Mouse (Mus musculus) heart, embryonic 12.5 days (tissue): ENCODE results near the gene Nhsl2. TPM values are rescaled to one million over a fixed set of nuclear protein-coding genes. Genes with fewer than 3 reads are reported as not detected.

ENCODE experiments used
- microRNA-seq: library from miRNA; unstranded; fragments of <30 nt; microRNA quantifications from one replicate; pipeline ENCODE4, GENCODE M21; 2017
- polyA plus RNA-seq: library from polyadenylated mRNA; unstranded; fragments of >200 nt; fragmentation: Nextera tagmentation; extraction: Ambion mirVana; gene quantifications from 2 replicates; pipeline ENCODE4 v1.2.1, GENCODE M21; 2016

Gene Nhsl2
- polyA plus RNA-seq, 1 experiment from 2014 or later = 25.5 TPM

Small RNA genes within 50 kb of the gene (microRNA-seq; reads per million reads assigned to microRNA genes)
- not detected for gene Gm27843

Other genes starting within 250 kb of the Nhsl2 start
- 119 and 127 TPM in 2 replicates for gene Ogt, start 209.3 kb upstream of the Nhsl2 start, polyA plus RNA-seq
- 0.09 TPM in 1 of 2 replicates, not detected in the other for gene Cxcr3, start 115.1 kb upstream of the Nhsl2 start, polyA plus RNA-seq
- 0.41 and 0.56 TPM in 2 replicates for gene Gm4779, start 55.0 kb upstream of the Nhsl2 start, polyA plus RNA-seq
- gene 8030474K03Rik, start 54.7 kb upstream of the Nhsl2 start, polyA plus RNA-seq = 0.10 and 0.20 TPM in 2 replicates
- 1.1 and 1.4 TPM in 2 replicates for gene Rtl5, start 221.9 kb downstream of the Nhsl2 start, polyA plus RNA-seq